Mouse (Mus musculus): ENCODE results near the gene Raet1d.
"Not testable (repeated sequence)": the region's sequence is repeated elsewhere in the genome, so short reads cannot be mapped to it uniquely, and the experiment has no call there.

Gene Raet1d

DNA sequence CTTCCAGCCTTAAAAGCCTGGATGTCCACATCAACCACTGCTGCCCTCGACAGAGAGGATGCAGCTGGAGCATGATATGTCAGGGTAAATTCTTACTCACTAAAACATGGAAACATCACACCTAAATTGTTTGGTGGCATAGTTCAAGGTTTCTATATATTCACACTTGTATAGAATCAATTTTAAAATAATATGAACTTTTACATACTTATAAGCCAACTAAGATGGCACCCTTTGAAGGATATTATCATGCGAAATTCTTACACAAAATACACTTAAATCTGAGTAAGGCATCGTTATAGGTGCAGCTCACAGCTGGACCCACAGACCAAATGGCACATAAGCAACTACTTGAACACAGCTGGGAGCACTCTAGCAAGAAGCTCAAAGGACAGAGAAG lies at the start of gene Raet1d:
Gene Raet1d, plus strand, starts transcription at position 301 of the 400 bp plus-strand sequence.
- not testable (repeated sequence) for DNase-seq (ENCODE audit: low spot score)

DNA sequence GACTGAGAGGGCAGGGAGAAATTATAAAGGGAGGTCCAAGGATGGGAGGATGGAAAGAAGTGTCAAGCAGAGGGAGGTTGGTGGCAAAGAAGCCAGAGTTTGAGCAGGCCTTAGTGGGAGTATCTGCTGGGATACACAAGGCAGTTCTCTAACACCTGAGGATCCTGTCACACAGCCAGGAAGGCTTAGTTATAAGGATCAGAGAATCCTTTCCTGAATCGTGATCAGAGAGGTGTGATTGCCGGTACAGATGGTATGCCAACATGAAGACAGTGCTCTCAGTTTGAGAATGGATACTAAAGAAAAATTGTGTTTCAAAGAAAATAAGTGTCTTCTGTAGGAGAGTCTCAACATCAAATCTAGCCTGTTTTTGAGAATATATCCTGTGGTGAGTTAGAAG lies 37.5 kb upstream of the Raet1d start:
- no peak for DNase-seq (ENCODE audit: low spot score)

DNA sequence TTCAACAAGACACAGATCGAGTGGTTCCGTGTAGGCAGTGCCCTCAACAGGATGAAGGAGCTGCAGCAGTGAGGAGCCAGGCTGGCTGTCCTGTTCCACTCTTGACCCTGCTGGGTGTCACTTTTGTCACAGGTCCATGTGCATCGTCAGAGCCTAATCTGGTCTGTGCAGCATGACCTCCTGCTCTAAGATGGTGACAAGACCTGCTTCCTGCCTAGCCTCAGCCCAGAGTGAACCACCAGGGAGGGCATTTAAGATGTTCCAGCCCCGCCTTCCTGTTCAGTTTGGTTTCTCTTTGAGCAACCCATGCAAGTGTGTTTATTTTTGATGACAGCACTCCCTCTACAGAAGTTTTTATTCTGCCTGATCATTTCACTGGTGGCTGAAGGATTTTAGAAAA lies 14.6 kb upstream of the Raet1d start:
- DNase-seq (ENCODE audit: low spot score): not testable (repeated sequence)

DNA sequence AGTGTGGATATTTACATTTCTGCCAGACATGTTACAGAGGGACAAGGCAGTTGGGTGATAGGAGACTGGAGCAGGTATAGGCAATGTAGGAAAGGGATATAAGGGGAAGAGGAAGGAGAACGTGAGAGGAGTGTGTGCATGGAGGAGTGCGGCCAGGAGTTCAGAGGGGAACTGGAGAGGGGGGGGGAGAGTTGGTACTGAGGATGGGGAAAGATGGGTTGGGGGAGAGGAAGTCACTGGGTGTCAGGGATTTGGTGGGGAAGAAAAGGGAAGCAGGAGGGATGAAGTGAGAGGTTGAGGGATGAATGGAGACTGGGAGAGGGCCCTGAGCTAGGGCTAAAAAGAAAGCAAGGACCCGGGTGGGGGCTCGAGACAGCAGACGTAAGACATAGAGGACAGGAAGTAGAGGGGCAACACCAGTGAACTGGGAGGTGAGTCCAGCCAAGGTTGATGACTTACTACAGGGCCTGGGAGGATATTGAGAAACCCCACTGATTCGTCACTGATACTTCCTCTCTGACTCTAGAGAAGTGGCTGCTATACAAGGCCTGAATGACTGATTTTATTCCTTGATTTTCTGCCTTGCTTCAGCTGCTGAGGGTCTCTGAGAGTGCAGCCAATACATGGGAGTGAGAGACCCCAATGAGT lies 6.7 kb upstream of the Raet1d start:
- DNase-seq (ENCODE audit: low spot score): not testable (repeated sequence)

DNA sequence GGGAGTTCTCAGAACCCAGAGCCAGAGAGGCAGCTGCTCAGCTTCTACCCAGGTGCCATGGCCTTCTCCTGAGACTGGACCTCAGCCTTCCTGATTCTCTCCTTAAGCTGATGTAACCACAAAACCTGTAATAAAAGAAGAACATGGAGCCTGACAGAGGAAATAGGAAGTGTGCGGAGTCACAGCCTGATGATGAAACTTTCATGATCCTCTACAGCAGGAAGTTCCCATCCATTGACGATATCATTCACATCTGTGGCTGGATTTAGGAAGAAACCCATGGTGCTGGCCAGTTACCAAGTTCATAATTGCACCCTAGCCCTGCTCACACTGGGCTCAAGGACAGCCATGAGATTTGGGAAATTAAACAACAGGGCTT lies 6.2 kb upstream of the Raet1d start:
- DNase-seq (ENCODE audit: low spot score): not testable (repeated sequence)

GRCm38 (mm10) chr10:22357373-22357772 lies 3.0 kb upstream of the Raet1d start:
- DNase-seq (ENCODE audit: low spot score): not testable (repeated sequence)

DNA sequence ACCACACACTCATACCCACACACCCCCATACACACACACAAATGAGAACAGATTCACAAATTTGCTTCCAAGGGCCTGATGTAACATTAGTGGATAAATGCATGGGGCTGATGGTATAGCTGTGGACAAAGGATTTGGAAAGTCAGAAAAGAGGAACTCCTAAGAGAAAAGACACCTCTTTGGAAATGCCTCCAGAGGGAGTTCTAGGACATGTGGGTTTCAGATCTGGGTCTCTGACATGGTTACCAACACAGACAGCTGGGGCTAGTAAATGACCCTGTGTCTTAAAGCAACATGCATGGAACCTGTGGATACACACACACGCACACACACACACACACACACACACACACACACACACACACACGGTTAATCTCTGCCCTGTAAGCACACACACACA lies 605 bp downstream of the Raet1d start:
- DNase-seq (ENCODE audit: low spot score): not testable (repeated sequence)

DNA sequence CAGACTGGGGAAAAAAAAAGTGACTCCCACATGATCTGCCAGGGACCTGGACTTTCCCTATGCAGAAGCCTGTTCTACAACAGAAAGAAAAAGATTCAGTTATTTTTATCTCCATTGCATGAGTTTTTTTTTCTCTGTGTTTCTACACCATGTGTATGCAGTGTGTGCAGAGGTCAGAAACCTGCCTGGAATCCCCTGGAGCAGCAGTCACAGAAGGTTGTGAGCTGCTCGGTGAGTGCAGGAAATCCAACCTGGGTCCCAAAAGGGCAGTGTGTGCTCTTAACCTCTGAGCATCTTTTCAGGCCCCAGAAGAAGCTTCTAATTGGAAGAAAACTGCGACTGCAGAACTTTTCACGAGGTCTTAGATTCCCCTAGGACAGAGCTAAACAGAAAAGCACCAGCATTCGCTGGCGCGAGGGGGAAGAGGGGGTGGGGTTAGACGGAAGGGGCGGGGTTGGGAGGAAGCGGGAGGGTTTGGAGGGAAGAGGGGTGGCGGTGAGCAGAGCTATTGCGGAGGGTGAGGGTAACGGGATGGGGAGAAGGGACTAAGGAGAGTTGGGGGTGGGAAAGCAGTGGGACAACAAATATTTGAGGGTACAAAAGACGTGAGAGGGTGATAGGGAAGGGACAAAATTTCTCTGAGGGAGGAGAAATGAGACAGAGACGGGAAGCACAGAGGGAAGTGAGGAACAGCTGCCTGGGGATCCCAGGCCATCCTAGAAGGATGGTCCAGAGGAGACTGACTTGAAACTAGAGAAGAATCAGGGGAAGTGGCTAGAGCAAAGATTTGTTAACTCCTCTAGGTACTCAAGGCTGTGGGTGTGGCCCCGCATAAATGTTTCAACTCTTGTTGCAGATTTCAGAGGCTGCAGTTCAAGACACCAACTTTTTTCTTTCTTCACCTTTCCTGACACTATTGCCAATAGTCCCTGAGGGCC lies 1.3 kb downstream of the Raet1d start:
- not testable (repeated sequence) for DNase-seq (ENCODE audit: low spot score)

DNA sequence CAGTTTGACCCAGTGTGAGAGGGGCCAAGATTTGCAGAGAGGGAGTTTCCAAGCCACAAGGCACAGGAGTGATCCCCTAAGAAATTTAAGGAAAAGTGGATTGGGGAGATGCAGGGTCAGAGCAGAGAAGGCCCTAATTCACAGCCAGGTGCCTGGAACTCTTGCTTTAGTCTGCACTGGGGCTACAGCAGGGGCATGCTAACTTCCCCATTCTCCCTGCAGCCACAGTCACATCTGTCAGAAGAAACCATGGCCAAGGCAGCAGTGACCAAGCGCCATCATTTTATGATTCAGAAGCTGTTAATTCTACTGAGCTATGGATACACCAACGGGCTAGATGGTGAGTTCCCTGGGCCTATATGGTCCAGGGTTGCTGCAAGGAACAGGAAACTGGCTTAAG lies 2.1 kb downstream of the Raet1d start:
- DNase-seq (ENCODE audit: low spot score): not testable (repeated sequence)

- not testable (repeated sequence) for DNase-seq (ENCODE audit: low spot score)
These were observed 4.6 kb downstream of the Raet1d start for GRCm38 (mm10) chr10:22364915-22365314.

DNA sequence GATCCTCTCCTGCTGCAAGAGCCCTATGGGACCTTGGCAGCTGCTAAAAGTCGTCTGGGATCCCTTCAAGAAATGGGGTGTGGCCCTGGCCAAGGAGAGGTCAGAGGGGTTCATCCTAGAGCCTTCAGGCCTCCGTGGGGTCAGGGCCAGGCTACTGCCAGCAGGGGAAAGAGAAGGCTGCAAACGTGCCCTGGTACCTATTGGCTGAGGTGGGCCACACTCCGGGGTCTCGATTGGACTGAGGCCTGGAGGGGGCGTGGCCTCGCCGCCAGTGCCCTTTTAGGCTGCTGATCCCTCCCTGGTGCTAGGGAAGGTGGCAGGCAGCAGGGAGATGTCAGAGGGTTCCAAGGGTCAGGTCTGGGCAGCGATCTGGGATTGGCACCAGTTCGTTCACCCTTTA lies 20.9 kb downstream of the Raet1d start:
- DNase-seq (ENCODE audit: low spot score): not testable (repeated sequence)

DNA sequence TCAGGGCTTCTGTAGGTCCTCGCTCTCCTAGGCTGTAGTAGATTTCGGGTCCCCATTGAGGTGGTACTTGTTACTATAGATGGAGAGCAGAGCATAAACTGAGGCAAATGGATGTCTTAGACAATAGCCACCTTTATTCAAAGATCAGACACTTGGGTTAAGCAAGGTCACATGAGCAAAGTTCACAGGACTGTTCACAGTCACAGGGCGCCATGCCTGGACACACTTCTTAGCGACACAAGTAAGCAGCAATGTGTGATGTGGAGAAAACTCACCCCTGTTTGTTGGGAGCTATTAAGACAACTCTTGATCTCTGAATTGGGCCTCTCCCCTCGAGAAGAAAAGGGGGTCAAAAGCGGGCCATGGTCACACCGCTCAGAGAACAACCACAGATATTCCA lies 29.8 kb downstream of the Raet1d start:
- not testable (repeated sequence) for DNase-seq (ENCODE audit: low spot score)

- not testable (repeated sequence) for DNase-seq (ENCODE audit: low spot score)
These were observed 31.3 kb downstream of the Raet1d start for GRCm38 (mm10) chr10:22391616-22392015.

DNA sequence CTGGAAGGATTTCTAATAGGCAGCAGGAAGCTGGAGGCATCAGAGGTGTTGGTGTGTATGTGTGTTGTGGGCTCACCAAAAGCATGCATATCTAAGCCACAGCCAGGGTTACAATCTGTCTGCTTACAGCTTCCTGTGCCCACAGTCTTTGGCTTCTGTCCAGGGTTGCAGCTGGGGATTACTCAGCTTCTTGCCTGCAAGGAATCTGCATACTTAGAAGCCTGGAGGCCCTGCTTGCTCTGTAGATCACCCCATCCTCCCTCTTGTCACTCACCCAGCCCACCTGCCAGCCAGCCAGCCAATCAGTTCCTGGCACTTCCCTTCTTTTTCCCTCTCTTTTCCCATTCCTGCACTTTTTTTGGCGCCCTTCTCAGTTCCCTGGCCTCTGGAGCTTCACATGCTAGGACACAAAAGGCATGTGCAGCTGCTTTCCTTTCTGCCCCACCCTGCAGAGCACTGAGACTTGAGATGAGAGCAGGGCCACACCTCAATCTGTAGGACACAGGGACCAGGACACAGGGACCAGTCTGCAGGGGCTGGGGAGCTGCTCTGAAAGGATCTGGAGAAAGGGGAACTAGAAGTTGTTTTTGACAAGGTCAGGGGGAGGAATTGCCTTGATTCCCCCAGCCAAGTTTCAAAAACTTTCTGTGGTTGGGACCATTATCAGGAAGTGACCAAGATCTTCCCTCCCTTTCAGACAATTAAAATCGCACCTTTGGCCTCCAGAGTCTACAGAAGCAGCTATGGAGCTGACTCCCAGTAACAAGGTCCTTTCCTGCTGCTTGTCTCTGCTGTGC lies 32.9 kb downstream of the Raet1d start:
- DNase-seq (ENCODE audit: low spot score): not testable (repeated sequence)

DNA sequence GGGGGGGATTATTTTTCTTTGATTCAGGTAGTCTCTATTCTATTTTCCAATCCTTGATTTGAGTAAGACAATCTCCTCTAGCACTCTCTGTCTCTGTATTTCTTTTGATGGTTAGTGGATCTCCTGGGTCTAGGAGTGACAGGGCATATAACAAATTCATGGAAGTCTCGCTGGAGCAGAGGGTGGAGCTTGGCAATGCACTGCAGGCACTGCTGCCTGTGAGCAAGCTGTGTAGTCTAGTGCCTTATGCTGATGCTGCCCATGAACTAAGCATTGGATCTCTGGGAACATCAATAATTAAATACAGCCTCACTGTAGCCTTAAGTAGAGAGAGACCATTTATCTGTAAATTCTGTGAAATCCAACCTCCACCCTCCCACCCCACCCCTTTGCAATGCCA lies 36.3 kb downstream of the Raet1d start:
- DNase-seq (ENCODE audit: low spot score): not testable (repeated sequence)

GRCm38 (mm10) chr10:22402225-22402917 lies 42.0 kb downstream of the Raet1d start:
- peak; percentile 8 for DNase-seq (ENCODE audit: low spot score)

DNA sequence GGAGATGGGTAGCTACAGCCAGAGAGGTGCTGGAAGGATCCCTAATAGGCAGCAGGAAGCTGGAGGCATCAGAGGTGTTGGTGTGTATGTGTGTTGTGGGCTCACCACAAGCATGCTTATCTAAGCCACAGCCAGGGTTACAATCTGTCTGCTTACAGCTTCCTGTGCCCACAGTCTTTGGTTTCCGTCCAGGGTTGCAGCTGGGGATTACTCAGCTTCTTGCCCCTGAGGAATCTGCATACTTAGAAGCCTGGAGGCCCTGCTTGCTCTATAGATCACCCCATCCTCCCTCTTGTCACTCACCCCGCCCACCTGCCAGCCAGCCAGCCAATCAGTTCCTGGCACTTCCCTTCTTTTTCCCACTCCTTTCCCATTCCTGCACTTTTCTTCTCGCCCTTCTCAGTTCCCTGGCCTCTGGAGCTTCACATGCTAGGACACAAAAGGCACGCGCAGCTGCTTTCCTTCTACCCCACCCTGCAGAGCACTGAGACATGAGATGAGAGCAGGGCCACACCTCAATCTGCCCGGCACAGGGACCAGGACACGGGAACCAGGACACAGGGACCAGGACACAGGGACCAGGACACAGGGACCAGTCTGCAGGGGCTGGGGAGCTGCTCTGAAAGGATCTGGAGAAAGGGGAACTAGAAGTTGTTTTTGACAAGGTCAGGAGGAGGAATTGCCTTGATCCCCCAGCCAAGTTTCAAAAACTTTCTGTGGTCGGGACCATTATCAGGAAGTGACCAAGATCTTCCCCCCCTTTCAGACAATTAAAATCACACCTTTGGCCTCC lies 53.5 kb downstream of the Raet1d start:
- DNase-seq (ENCODE audit: low spot score): not testable (repeated sequence)
